Mouse (Mus musculus) layer of hippocampus, postnatal 25 days (tissue): ENCODE data around the gene Olfr44. TPM values are rescaled to one million over a fixed set of nuclear protein-coding genes. Genes with fewer than 3 reads are reported as not detected.
A peak's percentile ranks its signal among the peaks of the same experiment; 100 is the strongest.

Source experiments
- DNase-seq, 2 experiments: peaks; one replicate each; pipeline ENCODE4 v3.0.0; 2022; ENCODE audit warnings: mixed read lengths in 2 of 2, low spot score in 1 of 2; ENCODE audit errors: extremely low spot score in 1 of 2
- total RNA-seq, 2 experiments: library from RNA; stranded (reverse); gene quantifications; 2 replicates each; pipeline ENCODE4 v1.2.3; 2021

Gene Olfr44
- not detected for total RNA-seq

- no peak for DNase-seq
Observed at GRCm38 (mm10) chr9:39493895-39494294, at the start of gene Olfr44. Olfr44 (minus strand) TSS chr9:39493995.

- DNase-seq, result no peak
Observed at GRCm38 (mm10) chr9:39523616-39524285, 30.0 kb upstream of the Olfr44 start.

GRCm38 (mm10) chr9:39518595-39518994, 24.8 kb upstream of the Olfr44 start:
- no peak for DNase-seq

GRCm38 (mm10) chr9:39515531-39515930, 21.7 kb upstream of the Olfr44 start, which contains the start of gene Olfr957:
Olfr957 (minus strand) TSS chr9:39515809.
- no peak for DNase-seq

GRCm38 (mm10) chr9:39509412-39509811, 15.6 kb upstream of the Olfr44 start:
- no peak for DNase-seq

GRCm38 (mm10) chr9:39508998-39509397, 15.2 kb upstream of the Olfr44 start:
- DNase-seq, result peak; percentile 22 to 82

- DNase-seq, result no peak
Observed at GRCm38 (mm10) chr9:39471844-39472243, 22.0 kb downstream of the Olfr44 start, which contains the start of gene Olfr955. Olfr955 (minus strand) TSS chr9:39471944.

GRCm38 (mm10) chr9:39456401-39456800, 37.4 kb downstream of the Olfr44 start, which contains the start of gene Olfr954:
Olfr954 (plus strand) TSS chr9:39456701.
- DNase-seq, result no peak

Other genes starting within 250 kb of the Olfr44 start
- not detected for gene Olfr1537, start 244.0 kb downstream of the Olfr44 start, total RNA-seq
- gene Olfr945, start 217.2 kb downstream of the Olfr44 start, total RNA-seq, result not detected
- gene Olfr948, start 167.9 kb downstream of the Olfr44 start, total RNA-seq, result not detected
- not detected for gene Olfr951, start 106.6 kb downstream of the Olfr44 start, total RNA-seq
- not detected for gene Olfr952, start 66.8 kb downstream of the Olfr44 start, total RNA-seq
- not detected for gene Olfr954, start 37.3 kb downstream of the Olfr44 start, total RNA-seq
- not detected for gene Olfr955, start 22.1 kb downstream of the Olfr44 start, total RNA-seq
- gene Olfr957, start 21.8 kb upstream of the Olfr44 start, total RNA-seq, result not detected
- not detected for gene Olfr958, start 60.1 kb upstream of the Olfr44 start, total RNA-seq
- gene Olfr959, start 81.6 kb upstream of the Olfr44 start, total RNA-seq, result not detected
- 1 to 10 TPM; 3.6 to 6.4 TPM for gene AW551984, start 110.4 kb upstream of the Olfr44 start, total RNA-seq
- not detected for gene Olfr148, start 116.7 kb upstream of the Olfr44 start, total RNA-seq
- not detected for gene Olfr960, start 127.4 kb upstream of the Olfr44 start, total RNA-seq
- not detected for gene Olfr961, start 151.1 kb upstream of the Olfr44 start, total RNA-seq
- not detected for gene Olfr963, start 173.2 kb upstream of the Olfr44 start, total RNA-seq
- not detected for gene Olfr149, start 213.1 kb upstream of the Olfr44 start, total RNA-seq
- not detected for gene Olfr965, start 217.4 kb upstream of the Olfr44 start, total RNA-seq
- gene Olfr150, start 237.0 kb upstream of the Olfr44 start, total RNA-seq, result not detected